Mouse (Mus musculus) ES-Bruce4 (cell line): ENCODE measurements around the gene Prex1.

Source experiments
- CTCF ChIP-seq: IDR thresholded peaks from one replicate; pipeline ENCODE4 v1.8.1; 2011; ENCODE audit warnings: low read depth, low read length
- EP300 ChIP-seq: IDR thresholded peaks from 2 replicates; pipeline ENCODE4 v1.6.1; 2011; ENCODE audit warnings: low read depth, low read length; ENCODE audit not compliant: insufficient read depth
- POLR2A ChIP-seq: IDR thresholded peaks from one replicate; pipeline ENCODE4 v1.8.1; 2011; ENCODE audit warnings: low read length; ENCODE audit not compliant: insufficient read depth

GRCm38 (mm10) chr2:166598453-166599155 lies 115.0 kb downstream of the Prex1 start:
- peak; percentile 43 for TF ChIP-seq CTCF
- no peak for TF ChIP-seq EP300
- no peak for TF ChIP-seq POLR2A
